Mouse (Mus musculus): Measurements from ENCODE around the gene Plagl2. TPM values are rescaled to one million over a fixed set of nuclear protein-coding genes. Genes with fewer than 3 reads are reported as not detected.
"Not testable (repeated sequence)": the region's sequence is repeated elsewhere in the genome, so short reads cannot be mapped to it uniquely, and the experiment has no call there.

Plagl2 gene
- polyA plus RNA-seq, 1 experiment from 2014 or later, result 53.5 TPM

GRCm38 (mm10) chr2:153274200-153274918, 33.1 kb upstream of the Plagl2 start:
- not testable (repeated sequence) for H3K36me3 ChIP-seq (ENCODE audit: control insufficient read depth, insufficient read depth, low read length); H3K4me3 ChIP-seq (ENCODE audit: low read length); H3K9ac ChIP-seq (ENCODE audit: low read depth, low read length); H3K9me3 ChIP-seq (ENCODE audit: control insufficient read depth, low read length); H3K4me2 ChIP-seq (ENCODE audit: low read depth, low read length); H3K27me3 ChIP-seq (replicated peaks; ENCODE audit: control insufficient read depth, insufficient read depth, low read length); H3K27ac ChIP-seq (ENCODE audit: low read length)
- peak; percentile 34; the same call in 1 of the 2 replicates for ATAC-seq
- WGBS, result 69% methylated on average over 6 of the region's 6 CpGs
- H3K4me1 ChIP-seq (ENCODE audit: control insufficient read depth, insufficient read depth, low read length), result peaks cover 14% of the 10 kb centered on the region

- not testable (repeated sequence) for H3K4me2 ChIP-seq (ENCODE audit: low read depth, low read length); H3K9ac ChIP-seq (ENCODE audit: low read depth, low read length); H3K4me3 ChIP-seq (ENCODE audit: low read length); H3K36me3 ChIP-seq (ENCODE audit: control insufficient read depth, insufficient read depth, low read length); H3K27me3 ChIP-seq (replicated peaks; ENCODE audit: control insufficient read depth, insufficient read depth, low read length); H3K9me3 ChIP-seq (ENCODE audit: control insufficient read depth, low read length)
- Histone ChIP-seq H3K27ac (ENCODE audit: low read length) (peak overlapping the region; percentile 64), H3K4me1 (ENCODE audit: control insufficient read depth, insufficient read depth, low read length) (peaks cover 18% of the 10 kb centered on the region)
- ATAC-seq, result peak; percentile 36
- WGBS, result 50% methylated on average over 8 of the region's 8 CpGs
Observed at GRCm38 (mm10) chr2:153270231-153270915, 29.1 kb upstream of the Plagl2 start.

GRCm38 (mm10) chr2:153267331-153267730, 26.1 kb upstream of the Plagl2 start:
- no peak overlapping the region for H3K4me2 ChIP-seq (ENCODE audit: low read depth, low read length)
- no peaks in the 10 kb centered on the region for H3K27me3 ChIP-seq (replicated peaks; ENCODE audit: control insufficient read depth, insufficient read depth, low read length)
- ATAC-seq, result no peak
- no peak overlapping the region for H3K4me3 ChIP-seq (ENCODE audit: low read length)
- no peak overlapping the region for H3K9ac ChIP-seq (ENCODE audit: low read depth, low read length)
- H3K9me3 ChIP-seq (ENCODE audit: control insufficient read depth, low read length), result no peaks in the 10 kb centered on the region
- H3K36me3 ChIP-seq (ENCODE audit: control insufficient read depth, insufficient read depth, low read length), result peaks cover 8% of the 10 kb centered on the region
- WGBS, result 76% methylated on average over 2 of the region's 2 CpGs
- peaks cover 18% of the 10 kb centered on the region for H3K4me1 ChIP-seq (ENCODE audit: control insufficient read depth, insufficient read depth, low read length)
- no peak overlapping the region for H3K27ac ChIP-seq (ENCODE audit: low read length)

GRCm38 (mm10) chr2:153263053-153263452, 21.8 kb upstream of the Plagl2 start:
- H3K27ac ChIP-seq (ENCODE audit: low read length), result no peak overlapping the region
- 80% methylated on average over 7 of the region's 7 CpGs for WGBS

GRCm38 (mm10) chr2:153259864-153260674, 18.8 kb upstream of the Plagl2 start:
- peaks cover 14% of the 10 kb centered on the region for H3K36me3 ChIP-seq (ENCODE audit: control insufficient read depth, insufficient read depth, low read length)
- WGBS, result 40% methylated on average over 3 of the region's 3 CpGs
- H3K27me3 ChIP-seq (replicated peaks; ENCODE audit: control insufficient read depth, insufficient read depth, low read length), result no peaks in the 10 kb centered on the region
- peaks cover 2% of the 10 kb centered on the region for H3K4me1 ChIP-seq (ENCODE audit: control insufficient read depth, insufficient read depth, low read length)
- peak overlapping the region; percentile 27; the same call in 1 of the 2 replicates for H3K4me2 ChIP-seq (ENCODE audit: low read depth, low read length)
- no peak overlapping the region for H3K4me3 ChIP-seq (ENCODE audit: low read length)
- peak overlapping the region; percentile 97 for H3K27ac ChIP-seq (ENCODE audit: low read length)
- peak; percentile 63 for ATAC-seq
- H3K9me3 ChIP-seq (ENCODE audit: control insufficient read depth, low read length), result no peaks in the 10 kb centered on the region
- H3K9ac ChIP-seq (ENCODE audit: low read depth, low read length), result peak overlapping the region; percentile 54

More at GRCm38 (mm10) chr2:153263053-153263452, 21.8 kb upstream of the Plagl2 start:
- Histone ChIP-seq H3K36me3 (ENCODE audit: control insufficient read depth, insufficient read depth, low read length) (peaks cover 14% of the 10 kb centered on the region), H3K27me3 (replicated peaks; ENCODE audit: control insufficient read depth, insufficient read depth, low read length) (no peaks in the 10 kb centered on the region), H3K4me3 (ENCODE audit: low read length) (no peak overlapping the region), H3K9me3 (ENCODE audit: control insufficient read depth, low read length) (no peaks in the 10 kb centered on the region), H3K9ac (ENCODE audit: low read depth, low read length) (no peak overlapping the region), H3K4me1 (ENCODE audit: control insufficient read depth, insufficient read depth, low read length) (peaks cover 2% of the 10 kb centered on the region), H3K4me2 (ENCODE audit: low read depth, low read length) (no peak overlapping the region)
- ATAC-seq, result no peak

- 56% methylated on average over 12 of the region's 12 CpGs for WGBS
- no peaks in the 10 kb centered on the region for H3K9me3 ChIP-seq (ENCODE audit: control insufficient read depth, low read length)
- no peak overlapping the region for H3K4me3 ChIP-seq (ENCODE audit: low read length)
- peaks cover 14% of the 10 kb centered on the region for H3K36me3 ChIP-seq (ENCODE audit: control insufficient read depth, insufficient read depth, low read length)
- peak overlapping the region; percentile 54 for H3K9ac ChIP-seq (ENCODE audit: low read depth, low read length)
- H3K27ac ChIP-seq (ENCODE audit: low read length), result peak overlapping the region; percentile 97
- peak overlapping the region; percentile 27; the same call in 1 of the 2 replicates for H3K4me2 ChIP-seq (ENCODE audit: low read depth, low read length)
- H3K27me3 ChIP-seq (replicated peaks; ENCODE audit: control insufficient read depth, insufficient read depth, low read length), result no peaks in the 10 kb centered on the region
- peaks cover 2% of the 10 kb centered on the region for H3K4me1 ChIP-seq (ENCODE audit: control insufficient read depth, insufficient read depth, low read length)
- ATAC-seq, result peak; percentile 95
Observed at GRCm38 (mm10) chr2:153259030-153259863, 18.0 kb upstream of the Plagl2 start.

- WGBS, result 65% methylated on average over 2 of the region's 2 CpGs
Observed at GRCm38 (mm10) chr2:153256604-153257003, 15.4 kb upstream of the Plagl2 start.

GRCm38 (mm10) chr2:153249751-153250150, 8.5 kb upstream of the Plagl2 start:
- Histone ChIP-seq H3K9ac (ENCODE audit: low read depth, low read length) (peak overlapping the region; percentile 50; the same call in 1 of the 2 replicates), H3K9me3 (ENCODE audit: control insufficient read depth, low read length) (no peaks in the 10 kb centered on the region), H3K4me3 (ENCODE audit: low read length) (no peak overlapping the region), H3K27ac (ENCODE audit: low read length) (peak overlapping the region; percentile 97), H3K4me1 (ENCODE audit: control insufficient read depth, insufficient read depth, low read length) (0 out of 2 replicates have a peak, but pooled peaks cover 4% of the 10 kb centered on the region), H3K36me3 (ENCODE audit: control insufficient read depth, insufficient read depth, low read length) (no peaks in the 10 kb centered on the region; the same call in 1 of the 2 replicates), H3K4me2 (ENCODE audit: low read depth, low read length) (no peak overlapping the region), H3K27me3 (replicated peaks; ENCODE audit: control insufficient read depth, insufficient read depth, low read length) (no peaks in the 10 kb centered on the region)
- peak; percentile 98 for ATAC-seq
- WGBS, result 56% methylated on average over 5 of the region's 5 CpGs

More at GRCm38 (mm10) chr2:153256604-153257003, 15.4 kb upstream of the Plagl2 start:
- no peaks in the 10 kb centered on the region for H3K9me3 ChIP-seq (ENCODE audit: control insufficient read depth, low read length)
- no peak overlapping the region for H3K4me3 ChIP-seq (ENCODE audit: low read length)
- no peak overlapping the region for H3K9ac ChIP-seq (ENCODE audit: low read depth, low read length)
- H3K36me3 ChIP-seq (ENCODE audit: control insufficient read depth, insufficient read depth, low read length), result peaks cover 6% of the 10 kb centered on the region
- no peak overlapping the region for H3K4me2 ChIP-seq (ENCODE audit: low read depth, low read length)
- no peaks in the 10 kb centered on the region for H3K27me3 ChIP-seq (replicated peaks; ENCODE audit: control insufficient read depth, insufficient read depth, low read length)
- ATAC-seq, result no peak
- peak overlapping the region; percentile 79; the same call in 1 of the 2 replicates for H3K27ac ChIP-seq (ENCODE audit: low read length)
- peaks cover 2% of the 10 kb centered on the region for H3K4me1 ChIP-seq (ENCODE audit: control insufficient read depth, insufficient read depth, low read length)
